Mouse (Mus musculus): ENCODE results near the gene Srrd.

Srrd gene

DNA sequence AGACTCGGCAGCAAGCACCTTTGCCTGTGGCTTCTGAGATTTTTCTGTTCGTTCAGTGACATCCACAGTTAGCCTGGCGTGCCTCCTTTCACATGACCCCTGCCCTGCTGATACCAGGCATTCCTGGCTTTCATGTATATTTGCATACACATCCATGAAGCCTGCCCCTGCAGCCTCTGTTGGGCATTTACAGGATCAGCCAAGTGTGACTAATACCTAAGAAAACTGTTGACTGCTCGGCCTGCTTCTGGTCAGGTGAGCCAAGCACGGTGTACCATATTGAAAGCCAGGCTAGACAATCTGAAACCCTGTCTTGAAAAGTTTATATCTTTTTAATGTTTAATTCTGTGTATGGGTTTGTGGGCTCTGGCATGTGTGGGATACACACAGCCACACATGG is 26.4 kb downstream of the Srrd start:
- DNase-seq = no peak

DNA sequence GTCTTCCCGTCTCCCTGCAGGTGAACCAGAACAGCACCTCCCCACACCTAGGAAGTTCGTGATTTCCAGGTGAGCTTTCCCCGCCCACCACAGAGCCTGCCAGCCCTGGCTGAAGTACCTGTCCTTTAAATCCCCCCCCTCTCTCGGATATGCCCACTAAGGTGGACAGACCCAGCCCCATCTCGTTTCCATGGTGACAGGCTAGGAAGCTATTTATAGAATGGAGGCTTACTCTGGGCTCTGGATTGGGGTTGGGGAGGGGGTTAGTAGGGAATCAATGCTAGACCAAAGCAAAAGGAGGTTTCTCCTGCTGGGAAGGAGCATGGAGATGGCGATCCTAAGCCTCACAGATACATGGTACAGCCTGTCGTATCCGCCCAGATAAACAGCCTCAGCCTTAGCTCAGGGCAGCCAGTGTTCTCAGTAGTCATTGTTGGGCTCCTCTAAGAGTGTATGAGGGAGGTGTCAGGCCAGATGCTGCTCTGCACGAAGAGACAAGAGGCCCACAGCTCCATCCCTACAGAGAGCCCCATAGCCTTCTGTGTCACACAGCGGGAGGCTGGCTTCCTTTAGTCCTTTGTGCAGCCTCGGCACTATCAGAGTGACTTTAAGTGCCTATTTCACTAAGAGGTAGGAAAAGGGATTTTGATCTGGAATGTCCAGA is 29.5 kb downstream of the Srrd start:
- no peak for DNase-seq

DNA sequence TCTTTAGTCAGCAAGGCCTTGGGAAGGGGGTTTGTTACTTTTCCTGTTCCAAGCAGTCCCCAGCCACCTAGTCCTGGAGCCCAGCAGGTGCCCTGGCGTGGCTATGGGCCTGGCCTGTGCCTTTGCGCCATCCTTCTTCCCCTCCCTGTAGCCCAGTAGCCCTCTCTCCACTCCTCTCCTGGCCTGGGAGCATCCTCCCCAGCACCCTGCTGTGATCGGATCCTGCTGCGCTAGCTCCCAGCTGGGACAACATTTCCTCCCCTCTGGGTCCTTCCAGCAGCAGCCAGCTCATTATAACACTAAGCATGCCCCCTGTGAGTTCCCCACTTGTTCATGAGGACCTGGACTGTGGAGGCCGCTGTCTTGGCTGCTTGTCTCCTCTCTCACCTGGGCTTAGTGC is 37.0 kb downstream of the Srrd start:
- no peak for DNase-seq

DNA sequence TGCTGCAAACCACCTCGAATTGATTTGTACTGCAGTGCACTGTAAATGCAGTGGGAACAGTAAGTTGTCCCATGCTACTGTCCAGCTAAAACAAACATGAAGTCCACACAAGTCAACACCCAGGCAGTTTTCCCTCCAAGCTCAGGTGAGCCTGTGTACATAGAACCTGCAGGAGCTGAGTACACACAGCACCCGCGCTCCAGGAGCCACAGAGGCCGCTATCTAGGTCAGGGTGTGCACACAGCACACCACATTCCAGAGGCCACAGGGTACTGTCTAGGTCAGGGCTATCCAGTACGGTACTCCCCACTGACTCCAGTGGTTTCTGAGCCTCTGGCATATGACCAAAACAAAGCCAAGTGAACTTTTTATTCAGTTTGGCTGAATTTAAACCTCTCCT is 40.5 kb downstream of the Srrd start:
- peak; percentile 60 for DNase-seq

DNA sequence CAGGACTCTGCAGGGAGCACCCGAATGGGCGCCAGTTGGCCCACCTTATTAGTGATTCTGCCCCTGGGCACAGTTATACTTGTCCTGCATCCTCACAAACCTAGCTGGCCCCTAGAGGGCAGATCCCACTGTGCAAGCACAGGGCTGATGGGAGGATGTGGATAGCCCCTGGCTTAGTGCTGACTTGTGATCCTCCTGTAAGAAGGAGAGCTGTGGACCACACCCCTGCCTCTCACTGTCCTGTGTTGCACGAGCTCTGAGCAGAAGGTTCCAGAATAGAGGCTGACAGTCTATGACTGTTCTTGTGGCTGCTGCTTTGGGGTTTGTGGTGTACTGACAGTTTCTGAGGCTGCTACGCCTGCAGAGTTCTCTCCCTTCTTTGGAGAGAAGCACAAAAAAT is 41.1 kb downstream of the Srrd start:
- no peak for DNase-seq

DNA sequence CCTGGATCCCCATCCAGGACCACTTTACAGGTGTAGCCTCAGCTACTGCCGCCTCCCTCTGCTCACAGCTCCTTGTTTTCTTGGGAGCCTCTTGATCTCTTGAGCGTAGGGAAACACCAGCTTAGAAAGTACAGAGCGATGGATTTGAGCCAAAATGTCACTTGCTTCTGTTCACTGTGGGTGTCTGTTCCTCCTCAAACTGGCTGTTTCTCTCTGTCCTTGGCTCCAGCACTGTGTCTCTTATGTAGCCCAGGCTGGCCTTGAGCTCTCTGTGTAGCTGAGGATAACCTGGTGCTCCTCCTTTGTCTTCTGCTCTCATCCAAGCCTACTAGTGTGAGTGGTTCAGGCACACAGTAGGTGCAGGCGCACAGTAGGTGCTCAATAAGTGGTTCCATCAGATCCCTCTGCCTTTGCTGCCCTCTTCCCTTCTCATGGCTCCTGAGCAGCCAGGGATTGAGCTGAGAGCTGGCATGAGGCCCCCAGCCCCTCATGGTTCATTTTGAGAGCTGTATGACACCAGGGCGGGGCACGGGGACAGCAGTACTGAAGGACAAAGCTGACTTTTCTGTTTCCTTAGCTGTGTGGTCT is 42.0 kb downstream of the Srrd start:
- no peak for DNase-seq

DNA sequence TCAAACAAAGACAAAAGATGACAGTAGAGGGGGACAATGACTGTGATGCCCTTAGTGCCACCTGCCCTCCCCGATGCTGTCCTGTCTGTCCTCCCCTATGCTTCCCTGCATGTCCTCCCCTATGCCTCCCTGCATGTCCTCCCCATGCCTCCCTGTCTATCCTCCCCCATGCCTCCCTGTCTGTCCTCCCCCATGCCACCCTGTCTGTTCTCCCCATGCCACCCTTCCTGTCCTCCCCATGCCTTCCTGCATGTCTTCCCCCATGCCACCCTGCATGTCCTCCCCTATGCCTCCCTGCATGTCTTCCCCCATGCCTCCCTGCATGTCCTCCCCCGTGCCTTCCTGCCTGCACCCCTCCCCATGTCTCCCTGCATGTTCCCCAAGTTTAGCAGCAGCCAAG is 42.7 kb downstream of the Srrd start:
- DNase-seq = no peak

DNA sequence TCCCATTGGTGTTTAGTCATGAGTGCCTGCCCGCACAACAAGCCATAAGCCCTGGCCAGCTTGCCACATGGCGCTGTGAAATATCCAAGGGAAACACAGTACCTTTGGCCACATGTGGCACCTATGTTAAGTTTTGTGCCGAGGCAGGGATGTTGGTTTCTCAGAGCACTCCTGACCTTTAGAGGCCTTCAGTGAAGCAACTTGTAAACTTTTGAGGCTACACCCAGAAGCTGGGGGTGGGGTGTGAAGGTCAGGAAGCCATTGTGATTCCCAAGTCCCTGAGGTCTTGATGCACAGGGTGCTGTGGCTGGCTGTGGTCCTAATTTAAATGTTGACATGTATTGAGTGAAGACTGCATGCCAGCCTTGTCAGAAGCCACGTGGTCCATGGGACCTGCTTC is 43.4 kb downstream of the Srrd start:
- no peak for DNase-seq

DNA sequence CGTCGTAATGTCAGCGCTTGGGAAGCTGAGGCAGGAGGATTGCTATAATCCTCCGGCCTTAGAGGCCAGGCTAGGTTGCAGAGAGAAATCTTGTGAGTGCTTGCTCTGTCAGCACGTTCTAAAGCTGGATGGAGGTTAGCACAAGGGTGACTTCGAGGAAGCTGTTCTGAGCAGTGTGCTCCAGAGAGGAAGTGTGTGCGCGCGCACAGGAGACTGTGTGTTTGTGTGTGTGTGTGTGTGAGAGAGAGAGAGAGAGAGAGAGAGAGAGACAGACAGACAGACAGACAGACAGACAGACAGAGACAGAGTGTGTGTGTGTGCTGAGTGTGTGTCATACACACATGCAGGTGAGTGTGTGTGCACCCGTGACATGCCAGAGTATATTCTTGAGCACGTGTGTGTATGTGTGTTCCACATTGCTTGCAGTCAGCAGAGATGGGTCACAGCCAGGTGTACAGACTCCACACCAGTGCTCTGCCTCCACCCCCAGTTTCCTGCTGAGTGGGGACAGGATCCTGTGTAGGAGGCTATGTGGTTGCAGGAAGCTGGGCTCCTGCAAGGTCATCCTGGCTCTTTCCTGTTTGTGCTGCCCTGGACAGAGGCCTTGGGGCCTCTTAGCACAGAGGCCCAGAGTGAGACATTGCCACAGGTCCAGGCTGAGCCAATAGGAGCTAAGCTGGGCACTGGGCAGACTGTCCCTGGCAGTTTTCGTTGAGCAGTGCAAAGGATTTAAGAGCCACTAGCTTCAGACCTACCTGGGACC is 44.4 kb downstream of the Srrd start:
- DNase-seq = peak; percentile 40

DNA sequence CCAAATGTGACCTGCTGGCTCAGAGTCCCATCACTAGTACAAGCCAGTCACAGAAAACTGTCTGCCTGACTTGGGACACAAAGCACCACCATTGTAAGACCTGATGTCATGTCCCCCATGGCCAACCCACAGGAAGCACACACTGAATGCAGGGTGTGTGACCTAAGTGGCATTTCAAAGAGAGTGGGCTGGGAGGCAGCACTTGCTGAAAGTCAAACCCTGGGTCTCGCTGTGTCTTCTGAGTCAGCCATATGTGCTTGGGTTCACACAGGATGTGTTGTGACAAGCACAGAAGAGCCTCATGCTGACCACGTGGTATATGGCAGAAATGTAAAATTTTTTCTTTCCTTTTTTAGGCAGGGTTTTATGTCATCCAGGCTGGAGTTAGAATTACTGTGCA is 45.6 kb downstream of the Srrd start:
- no peak for DNase-seq

DNA sequence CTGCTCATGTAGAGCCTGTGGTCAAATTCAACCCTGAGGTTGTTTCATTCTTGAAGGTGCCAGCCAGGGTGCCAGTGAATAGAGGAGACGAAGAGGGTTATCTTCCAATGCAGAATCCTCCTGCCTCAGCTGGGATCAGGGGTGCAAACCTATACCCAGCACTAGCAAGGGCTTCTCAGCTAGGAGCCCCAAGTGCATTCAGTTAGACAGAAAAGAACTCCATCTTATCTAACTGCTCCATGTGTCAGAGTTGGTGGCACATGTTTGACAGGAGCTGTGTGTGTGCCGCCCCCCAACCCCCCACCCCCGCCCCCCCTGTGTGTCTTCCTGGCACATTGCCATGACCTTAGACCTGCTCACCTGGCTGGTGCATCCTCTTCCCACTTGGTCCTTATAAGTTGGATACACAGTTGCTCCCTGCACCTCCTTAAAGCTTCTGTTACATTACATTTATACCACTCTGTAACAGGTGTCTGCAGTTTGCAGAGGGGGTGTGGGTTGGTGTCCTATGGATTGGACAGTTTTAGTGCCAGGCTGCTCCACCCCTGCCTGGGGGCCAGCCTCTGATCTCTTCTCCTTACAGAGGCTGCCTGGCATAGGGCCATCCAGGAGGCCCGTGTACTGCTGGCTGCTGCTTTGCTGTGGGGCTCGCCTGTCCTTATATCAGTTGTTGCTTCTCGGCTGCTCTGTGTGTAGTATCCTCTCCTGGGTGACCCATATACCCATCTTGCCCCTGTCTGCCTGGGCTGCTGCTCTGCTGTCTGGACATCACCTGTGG is 46.2 kb downstream of the Srrd start:
- DNase-seq = peak; percentile 40

DNA sequence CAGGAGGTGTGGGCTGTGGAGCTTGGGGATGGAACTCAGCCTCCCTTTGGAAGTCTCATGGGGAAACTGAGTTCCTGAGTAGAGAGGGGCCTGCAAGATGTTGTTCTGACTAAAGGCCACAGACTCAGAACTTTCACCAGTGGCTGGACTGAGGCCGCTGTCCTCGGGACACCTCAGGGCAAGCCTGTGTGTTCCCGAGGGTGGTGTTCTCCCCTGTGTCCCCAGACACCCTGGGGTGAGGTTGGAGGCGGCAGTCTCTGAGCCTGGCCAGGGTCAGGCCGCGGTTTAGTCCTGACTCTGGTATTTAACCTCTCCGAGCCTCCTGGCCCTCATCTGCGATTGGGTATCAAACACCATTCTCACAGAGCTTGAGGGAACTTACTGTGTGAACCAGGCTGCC is 47.3 kb downstream of the Srrd start:
- no peak for DNase-seq

DNA sequence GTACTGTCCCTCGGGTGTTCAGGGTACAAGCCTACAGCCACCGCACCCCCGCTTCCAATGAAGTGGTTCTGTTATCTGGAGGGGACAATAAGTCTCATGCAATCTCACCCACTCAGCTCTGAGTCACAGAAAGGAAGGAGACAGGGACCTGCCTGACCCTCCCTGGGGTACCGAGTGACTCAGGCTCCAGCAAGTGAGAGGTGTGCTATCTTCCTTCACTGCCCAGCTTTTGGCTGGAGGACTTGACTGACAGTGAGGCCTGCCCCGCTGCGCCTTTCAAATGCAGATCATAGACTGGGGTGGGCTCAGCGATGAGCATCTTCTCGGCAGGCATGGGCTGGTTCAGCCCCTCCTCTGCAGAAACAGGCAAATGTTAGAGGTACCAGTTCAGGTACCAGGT is 47.7 kb downstream of the Srrd start:
- peak; percentile 39 for DNase-seq

DNA sequence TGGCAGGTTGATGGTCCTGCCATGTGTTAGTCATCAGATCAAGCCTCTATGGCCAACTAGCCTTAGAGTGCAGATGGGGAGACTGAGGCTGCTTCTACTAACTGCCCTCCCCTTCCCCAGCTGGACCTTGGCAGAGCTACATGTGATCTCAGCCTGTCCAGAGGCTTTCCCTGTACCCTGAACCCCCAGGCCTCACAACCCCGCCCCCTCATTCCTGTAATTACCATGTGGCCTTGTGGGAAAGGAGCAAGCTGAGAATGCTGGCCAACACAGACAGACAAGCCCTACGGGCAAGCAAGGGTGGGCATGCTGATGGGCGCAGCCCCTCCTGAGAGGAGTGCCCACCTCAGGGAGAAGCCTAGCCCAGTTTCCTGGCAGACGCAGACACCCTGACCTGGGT is 48.1 kb downstream of the Srrd start:
- no peak for DNase-seq

DNA sequence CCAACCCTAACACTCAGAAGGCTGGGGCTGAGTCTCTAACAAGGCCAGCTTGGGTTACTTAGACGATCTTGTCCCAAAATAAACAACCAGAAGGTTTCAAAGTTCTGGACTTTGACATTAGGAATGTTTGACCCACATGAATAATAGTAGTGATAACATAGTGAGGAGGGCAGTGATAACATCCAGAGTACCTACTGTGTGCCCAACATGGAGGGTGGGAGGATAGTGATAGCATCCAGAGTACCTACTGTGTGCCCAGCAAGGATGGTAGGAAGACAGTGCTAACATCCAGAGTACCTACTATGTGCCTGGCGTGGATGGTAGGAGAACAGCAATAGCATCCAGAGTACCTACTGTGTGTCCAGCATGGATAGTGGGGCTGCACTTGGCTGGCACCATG is 49.0 kb downstream of the Srrd start:
- DNase-seq = no peak

DNA sequence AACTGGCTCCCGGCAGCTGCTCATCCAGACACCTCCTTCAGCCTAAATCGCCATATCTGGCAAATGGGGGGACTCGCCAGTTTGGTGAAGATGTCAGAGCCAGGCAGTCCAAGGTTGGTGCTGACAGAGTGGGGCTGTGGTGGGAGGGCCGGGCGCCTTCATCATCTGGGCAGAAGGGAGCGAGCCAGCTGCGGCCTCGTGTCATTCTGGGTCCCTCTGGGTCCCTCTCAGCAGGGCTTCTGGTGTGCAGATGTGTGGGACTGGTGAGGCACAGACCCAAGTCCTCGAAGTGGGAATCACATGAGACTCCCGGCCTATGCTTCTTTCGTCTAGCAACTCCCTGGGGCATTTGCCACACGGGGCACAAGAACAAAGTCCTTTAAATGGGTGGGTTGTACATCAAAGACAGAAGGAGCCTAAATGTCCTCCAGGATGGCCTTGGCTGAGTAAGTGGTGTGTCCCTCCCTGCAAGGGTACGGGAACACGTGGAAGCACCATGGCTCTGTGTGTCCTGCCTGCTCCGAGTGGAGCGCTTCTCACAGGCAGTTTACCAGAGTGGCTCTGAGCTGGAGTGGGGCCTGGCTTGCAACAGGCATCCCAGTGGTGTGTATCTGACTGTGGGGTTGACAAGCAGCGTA is 50.4 kb downstream of the Srrd start:
- DNase-seq = no peak

DNA sequence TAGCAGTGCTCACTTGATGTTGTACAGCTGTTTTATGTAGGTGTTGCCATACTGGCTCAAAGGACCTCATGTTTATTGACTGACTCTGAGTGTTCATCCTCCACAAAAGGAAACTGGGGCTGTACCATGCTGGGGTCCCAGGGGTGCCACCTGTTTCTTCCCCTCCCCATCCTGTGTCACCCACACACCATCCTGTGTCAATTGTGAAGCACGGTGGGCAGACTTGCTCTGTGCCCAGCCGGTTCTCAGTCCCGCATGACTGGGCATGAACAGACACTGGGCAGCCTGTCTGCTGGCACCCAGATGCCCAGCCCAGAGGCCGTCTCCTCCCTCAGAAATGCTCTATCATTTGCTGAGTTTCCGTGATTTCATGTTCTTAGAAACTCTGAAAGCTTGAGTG is 51.0 kb downstream of the Srrd start:
- no peak for DNase-seq

DNA sequence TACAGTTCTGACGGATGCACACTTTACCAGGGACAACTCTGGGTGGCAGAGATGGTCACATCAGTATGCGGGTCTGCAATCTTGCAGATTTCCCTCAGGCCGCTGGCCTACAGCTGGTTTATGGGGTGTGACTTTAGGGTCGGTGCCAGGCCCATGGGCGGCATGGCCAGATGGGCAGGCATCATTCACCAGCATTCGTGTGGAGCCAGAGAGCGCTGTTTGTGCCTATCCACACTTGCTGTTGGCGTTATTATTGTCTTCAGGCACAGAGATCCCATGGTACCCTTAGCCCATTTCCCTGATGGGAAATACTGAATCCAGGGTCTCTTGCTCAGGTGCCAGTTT is 52.3 kb downstream of the Srrd start:
- no peak for DNase-seq

DNA sequence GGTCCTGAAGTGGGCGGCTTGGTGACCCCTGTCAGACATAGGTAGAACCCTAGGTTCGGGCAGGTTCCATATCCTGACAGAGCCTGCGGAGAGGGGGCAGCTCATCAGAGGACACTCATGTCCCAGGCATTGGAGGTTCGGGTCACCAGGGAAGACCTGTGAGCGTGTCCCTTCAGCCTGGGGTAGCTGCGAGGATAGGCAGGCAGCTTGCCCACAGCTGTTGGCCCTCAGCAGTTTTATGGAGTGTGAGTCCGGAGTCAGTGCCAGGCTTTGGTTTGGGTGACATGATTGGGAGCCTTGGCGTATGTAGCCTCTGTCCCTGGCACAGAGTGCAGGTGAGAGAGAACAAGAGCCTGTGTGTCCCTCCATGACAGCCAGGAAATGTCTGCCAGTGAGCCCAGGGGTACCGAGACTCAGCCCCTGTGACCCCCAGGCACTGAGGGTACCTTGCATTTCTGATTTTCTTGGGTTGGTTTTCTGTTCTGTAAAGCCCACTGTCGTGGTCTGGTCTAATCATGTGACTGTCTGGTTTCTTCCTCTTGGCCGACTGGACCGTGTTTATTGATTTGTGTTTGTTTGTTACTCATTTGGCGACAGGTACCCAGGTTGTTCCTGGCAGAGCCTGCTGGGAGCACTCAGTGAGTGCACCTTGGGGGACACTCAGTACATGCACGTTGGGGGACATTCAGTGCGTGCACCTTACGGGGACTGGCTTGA is 52.9 kb downstream of the Srrd start:
- DNase-seq = no peak

DNA sequence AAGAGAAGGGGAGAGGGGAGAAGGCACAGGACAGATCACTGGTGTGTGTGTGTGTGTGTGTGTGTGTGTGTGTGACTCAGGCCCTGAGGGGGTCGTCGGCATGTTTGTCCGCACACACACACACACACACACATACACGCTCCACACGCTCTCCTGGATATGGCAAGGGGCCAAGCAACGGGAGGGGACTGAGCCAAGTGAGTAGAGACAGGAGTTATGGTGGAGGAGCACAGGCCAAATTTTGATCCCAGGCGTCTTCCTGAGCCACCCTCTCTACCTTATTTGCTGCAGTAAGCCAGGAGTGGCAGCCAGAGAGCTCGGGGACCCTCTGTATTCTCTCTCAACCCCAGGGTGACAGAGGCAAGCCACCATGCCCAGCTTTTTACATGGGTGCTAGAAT is 53.6 kb downstream of the Srrd start:
- peak; percentile 34 for DNase-seq

DNA sequence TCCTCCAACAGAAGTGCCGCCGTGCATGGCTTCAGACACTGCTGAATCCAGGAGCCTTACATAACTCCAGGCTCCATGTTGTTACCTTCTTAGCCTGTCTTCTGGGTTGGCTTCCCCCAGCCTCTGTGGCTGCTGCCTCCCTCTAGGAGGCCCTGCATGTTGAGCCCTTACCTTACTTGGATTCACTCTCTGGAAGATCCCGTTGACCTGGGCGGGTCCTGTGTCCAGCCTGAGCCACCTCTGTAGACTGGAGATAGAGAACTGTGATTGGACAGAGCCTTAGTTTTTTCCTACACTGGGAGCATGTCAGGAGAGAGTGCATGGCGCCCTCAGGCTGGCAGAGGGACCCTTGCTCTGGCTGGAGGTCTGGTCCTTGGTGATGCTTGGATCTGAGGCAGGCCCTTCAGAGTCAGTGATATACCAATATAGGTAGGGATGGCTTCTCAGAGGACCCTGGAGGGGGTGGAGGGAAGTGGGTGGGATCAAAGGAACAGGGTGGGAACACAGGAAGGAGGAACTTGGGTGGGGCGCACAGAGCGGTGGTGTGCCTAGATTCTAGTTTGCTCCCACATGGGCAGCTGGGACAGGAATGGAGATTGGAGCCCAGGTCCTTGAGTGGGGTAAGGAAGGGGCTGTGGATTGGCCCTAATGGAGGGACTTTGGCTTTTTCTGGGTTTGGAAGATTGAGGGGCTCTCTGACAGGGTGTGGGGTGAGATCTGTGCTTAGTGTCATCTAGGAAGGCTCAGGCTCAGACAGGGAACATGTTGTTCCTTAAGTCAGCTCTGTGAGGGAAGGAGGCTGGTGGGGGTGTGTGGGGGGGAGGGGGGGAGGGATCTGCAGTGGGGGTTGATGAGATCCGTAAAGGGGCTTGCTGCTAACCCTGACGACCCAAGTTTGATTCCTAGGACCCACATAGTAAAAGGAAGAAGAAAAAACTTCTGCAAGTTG is 54.4 kb downstream of the Srrd start:
- DNase-seq = no peak

Data from liver (tissue).